Mouse (Mus musculus) skeletal muscle tissue, adult 2 months (tissue): ENCODE measurements at regions not wholly inside any gene's neighbourhood (a gene's known extent, or its start where the extent isn't known, plus 50 kb on each side); places are given as distances from the start of the nearest gene placed in this dataset.

Experiments
- DNase-seq: peaks from one replicate; pipeline ENCODE4 v3.0.0-alpha.2; 2012; ENCODE audit warnings: low read depth, low spot score

GRCm38 (mm10) chr16:24093624-24094023 is 105.0 kb upstream of the Bcl6 start:
- no peak for DNase-seq

DNA sequence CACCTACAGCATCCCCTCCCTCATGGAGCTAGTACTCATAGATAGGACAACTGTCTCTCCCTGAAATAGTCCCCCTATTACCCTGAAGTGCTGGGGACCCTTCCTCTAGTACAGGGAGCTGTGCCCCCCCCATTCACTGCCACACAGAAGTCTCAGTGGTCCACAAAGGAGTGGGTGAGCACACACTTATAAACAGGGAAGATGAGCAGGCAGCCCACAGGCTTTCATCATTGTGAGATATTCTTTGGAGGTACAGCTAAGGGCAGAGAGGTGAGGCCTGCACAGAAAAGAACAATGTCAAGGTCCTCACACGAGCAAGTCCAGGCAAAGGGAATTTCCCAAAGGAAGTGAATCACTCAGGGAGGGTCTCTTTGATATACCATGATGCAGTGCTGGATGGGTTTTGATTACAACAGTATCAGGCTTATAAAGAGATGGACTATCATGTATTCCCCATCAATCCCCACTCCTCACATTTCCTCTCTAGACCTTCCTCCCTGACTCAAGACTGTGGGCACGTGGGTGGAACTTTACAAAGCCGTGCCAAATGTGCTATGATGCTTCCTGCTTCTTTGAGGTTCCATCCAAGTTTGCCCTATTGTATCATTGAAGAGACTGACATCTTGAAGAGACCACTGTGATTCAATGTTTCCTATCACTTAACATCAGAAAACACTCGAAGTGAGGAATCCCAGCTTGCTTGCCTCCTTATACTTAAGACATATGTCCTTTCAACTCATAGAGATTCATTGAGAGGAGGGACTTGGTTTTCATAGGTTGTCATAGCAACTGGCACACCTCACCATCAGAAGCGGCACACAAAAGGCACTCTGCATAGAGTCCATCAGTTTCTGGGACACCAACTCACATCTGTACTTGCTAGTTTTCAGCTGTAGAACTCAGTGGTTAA is 104.2 kb upstream of the Bcl6 start:
- DNase-seq: no peak

- DNase-seq: no peak
These were observed 103.5 kb upstream of the Bcl6 start for GRCm38 (mm10) chr16:24092136-24092535.

DNA sequence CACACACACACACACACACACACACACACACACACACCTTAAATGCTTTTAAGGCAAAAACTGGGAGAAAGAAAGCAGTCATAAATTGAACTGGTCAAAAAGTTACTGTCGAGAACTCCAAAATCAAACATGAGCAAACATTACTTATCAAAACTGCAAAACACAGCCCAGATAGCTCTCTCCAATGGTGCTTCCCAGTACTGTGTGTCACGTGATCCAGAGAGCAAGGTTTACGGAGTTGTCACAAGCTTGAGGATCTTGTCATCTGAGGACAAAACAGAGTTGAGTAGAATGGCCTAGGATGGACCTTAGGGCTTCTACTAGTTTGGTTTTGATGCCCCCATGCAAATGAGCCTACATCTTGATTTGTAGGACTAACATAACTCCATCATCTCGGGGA is 102.3 kb upstream of the Bcl6 start:
- no peak for DNase-seq

GRCm38 (mm10) chr16:24089840-24090762 is 101.4 kb upstream of the Bcl6 start:
- DNase-seq: no peak

DNA sequence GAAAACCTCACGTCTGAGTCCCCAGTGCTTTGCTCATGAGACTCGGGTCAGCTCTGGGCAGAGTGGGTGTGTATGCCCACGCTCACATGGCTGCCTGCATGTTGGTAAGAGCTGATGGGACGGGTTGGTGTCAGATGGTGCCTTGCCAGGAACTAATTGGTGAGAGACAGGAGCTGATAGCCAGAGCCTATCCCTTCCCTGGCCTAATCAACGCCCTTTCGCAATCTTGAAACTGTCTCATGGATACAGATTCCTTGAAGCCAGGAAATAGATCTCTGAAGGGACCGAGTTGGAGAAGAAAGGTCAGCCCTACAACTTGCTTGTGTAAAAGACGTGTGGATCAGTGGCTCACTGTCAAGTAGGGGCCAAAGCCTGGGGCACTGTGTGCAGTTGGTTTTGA is 95.3 kb upstream of the Bcl6 start:
- no peak for DNase-seq

GRCm38 (mm10) chr16:24080471-24080870 is 91.8 kb upstream of the Bcl6 start:
- DNase-seq: no peak

- no peak for DNase-seq
These were observed 90.0 kb upstream of the Bcl6 start for GRCm38 (mm10) chr16:24078622-24079021.

DNA sequence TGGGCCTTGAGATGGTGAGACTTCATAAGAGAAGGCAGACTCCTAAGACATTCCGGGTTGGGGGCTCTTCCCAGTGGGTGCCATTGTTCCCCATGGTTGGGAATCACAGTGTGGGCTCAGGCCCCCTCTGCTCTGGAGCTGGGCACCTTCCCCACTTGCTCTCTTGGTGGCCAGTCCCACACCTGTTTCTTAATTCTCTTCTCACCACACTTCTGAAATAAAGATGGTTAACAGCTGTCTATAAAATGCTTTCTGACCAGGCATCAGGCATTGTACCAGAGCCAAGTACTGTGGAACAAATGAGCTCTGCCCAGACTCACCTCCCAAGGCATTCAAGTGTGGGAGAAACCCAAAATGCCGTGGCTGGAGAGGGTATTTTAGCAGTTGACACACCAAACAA is 88.8 kb upstream of the Bcl6 start:
- DNase-seq: no peak

GRCm38 (mm10) chr16:24076799-24077136 is 88.1 kb upstream of the Bcl6 start:
- DNase-seq: no peak

DNA sequence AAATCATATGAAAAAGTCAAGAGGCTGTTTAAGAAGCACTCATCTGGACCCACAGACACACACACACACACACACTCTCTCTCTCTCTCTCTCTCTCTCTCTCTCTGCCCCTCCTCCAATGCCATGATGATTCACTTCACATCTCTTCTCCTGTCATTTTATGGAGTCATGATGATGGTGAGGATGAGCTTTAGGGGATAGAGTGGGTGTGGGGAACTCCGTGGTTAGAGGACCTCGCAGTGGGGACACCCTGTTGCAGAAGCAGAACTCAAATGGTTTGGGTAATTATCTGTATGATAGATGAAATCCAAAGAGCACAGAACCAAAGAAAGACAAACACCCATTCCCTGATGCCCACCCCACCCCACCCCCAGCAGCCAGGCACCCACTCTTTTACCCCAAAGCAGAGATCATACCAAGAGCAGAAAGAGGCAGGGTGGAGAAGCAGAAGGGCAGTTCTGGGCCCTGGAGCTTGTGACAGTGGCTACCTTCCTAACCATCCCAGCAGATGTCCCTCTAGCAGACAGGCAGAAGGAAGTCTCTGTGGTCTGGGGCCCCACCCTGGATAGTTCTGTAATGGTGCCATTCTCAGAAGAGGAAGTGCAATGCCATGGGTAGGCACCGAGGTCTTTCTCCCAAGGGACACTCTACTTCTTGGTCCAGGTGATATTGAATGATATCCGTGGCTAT is 87.6 kb upstream of the Bcl6 start:
- no peak for DNase-seq

DNA sequence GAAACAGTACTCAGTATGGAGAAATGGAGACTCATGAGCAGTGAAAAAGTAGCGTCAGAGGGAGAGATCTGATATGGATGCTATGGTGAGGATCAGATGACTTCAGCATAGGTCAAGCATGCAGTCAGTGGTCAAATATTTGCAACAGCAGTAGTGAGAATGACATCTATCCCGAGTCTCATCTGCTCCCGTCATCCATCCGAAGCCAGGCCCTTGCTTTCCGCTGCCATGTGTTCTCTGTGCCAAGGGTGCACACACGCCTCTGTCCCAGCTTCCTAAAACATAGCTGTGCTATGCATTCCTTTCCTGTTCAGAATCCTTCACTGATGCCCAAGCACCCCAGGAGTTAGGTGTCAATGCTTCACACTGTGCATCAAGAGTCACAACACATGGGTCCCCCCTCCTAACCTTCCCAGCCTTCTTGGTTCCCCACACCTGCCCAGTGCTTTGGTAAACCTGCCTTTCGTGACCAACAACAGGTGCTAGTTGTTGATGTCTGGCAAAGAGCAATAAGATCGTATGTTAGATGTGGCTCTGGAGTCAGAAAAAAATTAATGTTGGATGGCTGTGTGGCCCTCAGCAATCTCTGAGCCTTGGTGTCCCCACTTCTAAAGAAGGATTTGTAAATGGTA is 85.1 kb upstream of the Bcl6 start:
- DNase-seq: peak; percentile 94

- peak; percentile 88 for DNase-seq
These were observed 84.4 kb upstream of the Bcl6 start for GRCm38 (mm10) chr16:24073065-24073464.

DNA sequence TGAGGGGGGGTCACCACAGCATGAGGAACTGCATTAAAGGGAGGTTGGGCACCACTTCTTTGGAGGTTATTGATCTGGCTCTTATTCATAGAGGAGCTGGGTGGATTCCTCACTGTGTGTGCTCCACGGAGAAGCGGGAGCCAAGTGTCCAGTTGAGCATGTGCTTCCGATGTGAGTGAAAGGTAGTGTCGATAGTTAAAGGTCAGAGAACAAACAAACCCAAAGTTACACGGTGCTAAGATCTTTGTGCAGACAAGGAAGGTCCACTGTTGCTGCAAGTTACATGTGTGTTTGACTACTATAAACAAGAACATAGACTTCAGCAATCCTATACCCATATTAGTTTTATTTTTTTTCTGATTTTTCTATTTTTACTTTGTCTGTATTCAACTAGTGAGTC is 80.8 kb upstream of the Bcl6 start:
- DNase-seq: no peak

- no peak for DNase-seq
These were observed 79.7 kb upstream of the Bcl6 start for GRCm38 (mm10) chr16:24068250-24068813.

DNA sequence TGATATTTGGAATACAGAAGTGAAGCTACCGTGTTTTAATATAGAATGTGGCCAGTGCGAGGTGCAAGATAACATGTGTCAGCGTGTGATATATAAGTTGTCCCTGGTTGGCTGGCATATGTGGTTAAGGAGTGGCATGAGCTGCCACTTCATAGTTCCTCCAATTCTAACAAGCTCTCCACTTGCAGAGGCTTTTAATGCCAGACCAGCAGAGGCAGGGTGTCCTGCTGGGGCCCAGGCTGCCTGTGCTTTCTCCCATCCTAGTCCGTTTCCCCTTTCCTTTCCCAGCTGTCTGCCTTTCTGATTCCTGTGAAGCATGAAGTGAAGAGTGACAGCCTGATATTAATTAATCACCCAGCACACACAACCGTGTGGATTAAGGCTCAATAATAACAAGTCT is 73.7 kb upstream of the Bcl6 start:
- DNase-seq: no peak

GRCm38 (mm10) chr16:24061496-24061895 is 72.8 kb upstream of the Bcl6 start:
- no peak for DNase-seq

GRCm38 (mm10) chr16:24059090-24059600 is 70.5 kb upstream of the Bcl6 start:
- DNase-seq: no peak

GRCm38 (mm10) chr16:24056885-24057531 is 68.4 kb upstream of the Bcl6 start:
- no peak for DNase-seq

- no peak for DNase-seq
These were observed 67.7 kb upstream of the Bcl6 start for GRCm38 (mm10) chr16:24056123-24056884.
